Mouse (Mus musculus) hindbrain, embryonic 16.5 days (tissue): ENCODE data around the gene Lrrc45. TPM values are rescaled to one million over a fixed set of nuclear protein-coding genes. Genes with fewer than 3 reads are reported as not detected.
"Not testable (repeated sequence)": the region's sequence is repeated elsewhere in the genome, so short reads cannot be mapped to it uniquely, and the experiment has no call there.

Experiments used
- ATAC-seq: fragments of 200-750 bp; cut with Nextera tagmentation; 2 replicates; pipeline ENCODE4 v1.8.0; 2017; ENCODE audit warnings: moderate TSS enrichment, moderate library complexity
- H3K27ac ChIP-seq: fragments of 300-500 bp; sonication (generic); 2 replicates; pipeline ENCODE4 v1.5.1; 2014; ENCODE audit warnings: low read depth, mild to moderate bottlenecking, control low read depth, low read length, moderate library complexity
- H3K27me3 ChIP-seq: fragments of 300-500 bp; sonication (generic); replicated peaks from 2 replicates; pipeline ENCODE4 v1.6.1; 2014; ENCODE audit warnings: low read length; ENCODE audit not compliant: control insufficient read depth, insufficient read depth
- H3K36me3 ChIP-seq: fragments of 300-500 bp; sonication (generic); 2 replicates; pipeline ENCODE4 v1.6.1; 2014; ENCODE audit warnings: mild to moderate bottlenecking, low read length, moderate library complexity, mixed read lengths; ENCODE audit not compliant: control insufficient read depth, insufficient read depth
- H3K4me1 ChIP-seq: fragments of 300-500 bp; sonication (generic); 2 replicates; pipeline ENCODE4 v1.6.1; 2014; ENCODE audit warnings: low read depth, low read length; ENCODE audit not compliant: control insufficient read depth, insufficient read depth
- H3K4me2 ChIP-seq: fragments of 300-500 bp; sonication (generic); 2 replicates; pipeline ENCODE4 v1.6.1; 2014; ENCODE audit warnings: mild to moderate bottlenecking, low read length, control low read depth, moderate library complexity
- H3K4me3 ChIP-seq: fragments of 300-500 bp; sonication (generic); 2 replicates; pipeline ENCODE4 v1.5.1; 2014; ENCODE audit warnings: mild to moderate bottlenecking, low read length, control low read depth, moderate library complexity
- H3K9ac ChIP-seq: fragments of 300-500 bp; sonication (generic); 2 replicates; pipeline ENCODE4 v1.6.1; 2014; ENCODE audit warnings: low read depth, mild to moderate bottlenecking, control low read depth, low read length, moderate library complexity
- H3K9me3 ChIP-seq: fragments of 300-500 bp; sonication (generic); 2 replicates; pipeline ENCODE4 v1.6.1; 2014; ENCODE audit warnings: mild to moderate bottlenecking, low read length, moderate library complexity; ENCODE audit not compliant: control insufficient read depth
- WGBS: fragments of 180-500 bp; shearing (Covaris S2); extraction: QIAGEN DNeasy Blood & Tissue Kit; methylation state at CpG from one replicate; pipeline ENCODE4 v1.1.7; 2014; 5-methylcytosine and 5-hydroxymethylcytosine counted together
- polyA plus RNA-seq: library from polyadenylated mRNA; unstranded; fragments of >200 nt; fragmentation: Nextera tagmentation; extraction: Ambion mirVana; gene quantifications from 2 replicates; pipeline ENCODE4 v1.2.1, GENCODE M21; 2015

The Lrrc45 gene
- polyA plus RNA-seq, 1 experiment from 2014 or later, result 73.4 TPM

DNA sequence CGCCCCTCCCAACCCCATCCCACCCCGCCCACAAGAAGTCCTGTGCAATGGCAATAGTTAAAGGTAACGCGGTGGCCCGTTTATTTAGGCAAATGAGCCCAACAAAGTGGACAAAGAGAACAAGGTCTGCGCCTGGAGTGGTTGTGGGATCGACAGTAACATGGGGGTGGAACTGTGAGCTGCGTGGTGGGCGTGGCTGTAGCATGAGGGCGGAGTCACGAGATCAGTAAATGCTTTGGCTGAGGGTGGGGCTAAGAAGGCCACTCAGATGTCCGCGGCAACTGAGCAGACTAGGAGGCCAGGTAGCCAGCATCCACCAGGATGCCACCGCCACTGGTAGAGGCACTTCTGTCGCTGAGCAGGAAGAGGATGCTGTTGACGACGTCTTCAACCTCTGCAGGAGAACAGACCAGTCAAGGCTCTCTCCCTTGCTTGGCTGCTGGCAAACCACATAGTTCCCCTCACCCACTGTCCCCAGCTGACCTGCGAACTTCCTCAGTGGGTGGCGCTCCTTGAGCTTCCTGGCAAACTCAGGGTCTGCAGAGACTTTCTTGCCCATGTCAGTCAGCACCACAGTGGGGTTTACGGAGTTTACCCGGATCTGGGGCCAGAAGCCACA, 15.8 kb downstream of the Lrrc45 start:
- H3K4me1 ChIP-seq, H3K9me3 ChIP-seq, H3K9ac ChIP-seq, H3K27ac ChIP-seq, H3K27me3 ChIP-seq, H3K36me3 ChIP-seq: not testable (repeated sequence)
- ATAC-seq, result 0 out of 2 replicates have a peak, but pooled peaks have one; percentile 38
- H3K4me3 ChIP-seq, result peak overlapping the region; percentile 4; the same call in 1 of the 2 replicates
- H3K4me2 ChIP-seq, result peak overlapping the region; percentile 42
- 2% methylated on average over 17 of the region's 21 CpGs for WGBS

- Histone ChIP-seq H3K27ac (no peak overlapping the region), H3K36me3 (peaks cover 3% of the 10 kb centered on the region; the same call in 1 of the 2 replicates), H3K27me3 (peaks cover 2% of the 10 kb centered on the region; the same call in 1 of the 2 replicates), H3K4me3 (no peak overlapping the region), H3K4me2 (no peak overlapping the region), H3K4me1 (peaks cover 9% of the 10 kb centered on the region), H3K9me3 (no peaks in the 10 kb centered on the region), H3K9ac (no peak overlapping the region)
- no peak for ATAC-seq
- WGBS, result 88% methylated on average over 10 of the region's 10 CpGs
These were observed 16.7 kb downstream of the Lrrc45 start for GRCm38 (mm10) chr11:120730331-120730870.

DNA sequence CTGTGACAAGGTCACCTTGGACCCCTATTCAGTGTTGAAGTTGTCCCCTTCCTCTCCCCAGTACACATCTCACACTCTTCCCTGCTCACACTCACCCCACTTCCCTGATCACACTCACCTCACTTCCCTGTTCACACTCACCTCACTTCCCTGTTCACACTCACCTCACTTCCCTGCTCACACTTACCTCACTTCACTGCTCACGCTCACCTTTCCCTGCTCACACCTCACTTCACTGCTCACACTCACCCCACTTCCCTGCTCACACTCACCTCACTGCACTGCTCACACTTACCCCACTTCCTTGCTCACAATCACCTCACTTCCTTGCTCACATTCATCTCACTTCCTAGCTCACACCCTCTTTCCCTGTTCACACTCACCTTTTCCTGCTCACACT, 17.7 kb downstream of the Lrrc45 start:
- ATAC-seq, result no peak
- WGBS, result 90% methylated on average over 1 of the region's 1 CpGs
- H3K9me3 ChIP-seq, result no peaks in the 10 kb centered on the region
- no peak overlapping the region for H3K9ac ChIP-seq
- peaks cover 7% of the 10 kb centered on the region for H3K4me1 ChIP-seq
- H3K27me3 ChIP-seq, result peaks cover 2% of the 10 kb centered on the region; the same call in 1 of the 2 replicates
- no peaks in the 10 kb centered on the region for H3K36me3 ChIP-seq
- no peak overlapping the region for H3K27ac ChIP-seq
- H3K4me2 ChIP-seq, result no peak overlapping the region
- H3K4me3 ChIP-seq, result no peak overlapping the region

DNA sequence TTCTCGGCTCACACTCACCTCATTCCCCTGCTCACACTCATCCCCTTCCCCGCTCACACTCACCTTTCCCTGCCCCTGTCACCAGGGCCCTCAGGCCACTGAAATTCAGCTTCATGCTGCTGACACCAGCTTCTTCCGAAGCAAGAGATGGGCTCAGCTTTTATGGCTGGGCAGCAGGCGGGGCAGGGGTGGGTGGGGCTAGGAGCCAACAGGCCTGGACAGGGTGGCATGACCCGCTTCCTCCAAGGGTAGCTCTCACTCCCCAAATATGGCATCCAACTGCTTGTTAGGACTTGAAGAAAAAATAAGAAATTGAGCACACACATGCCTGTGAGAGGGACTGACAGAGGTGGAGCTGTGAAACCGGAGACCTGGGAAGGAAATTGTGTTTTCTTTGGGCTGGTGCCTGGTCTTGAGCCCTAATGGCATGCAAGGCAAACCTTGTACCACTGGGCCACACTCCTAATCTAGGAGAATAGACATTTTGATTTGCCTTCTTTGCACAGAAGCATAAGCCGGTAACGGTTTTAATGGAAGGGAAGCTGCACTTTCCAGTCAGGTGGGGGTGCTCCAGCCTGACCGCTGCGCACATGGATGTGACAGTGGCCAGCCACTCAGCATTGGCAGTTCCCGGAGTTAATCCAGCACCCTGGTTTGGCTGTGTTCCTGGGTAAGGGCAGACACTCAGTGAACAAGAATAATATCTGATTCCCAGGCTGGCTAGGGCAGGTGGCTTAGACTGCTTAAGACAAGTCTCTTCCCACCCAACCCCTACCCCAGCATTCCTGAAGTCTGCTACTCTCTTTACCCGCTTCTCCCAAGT, 18.3 kb downstream of the Lrrc45 start, which contains the start of gene Cbr2:
Gene Cbr2 (minus strand): TSS at position 257 of the 823 bp plus-strand sequence.
- 81% methylated on average over 12 of the region's 12 CpGs for WGBS
- Histone ChIP-seq H3K27me3 (peaks cover 2% of the 10 kb centered on the region; the same call in 1 of the 2 replicates), H3K9ac (no peak within 1 kb of the TSS), H3K36me3 (no peaks in the 10 kb centered on the region), H3K4me1 (peaks cover under 1% of the 10 kb centered on the region; the same call in 1 of the 2 replicates), H3K4me3 (no peak within 1 kb of the TSS), H3K4me2 (no peak within 1 kb of the TSS), H3K9me3 (no peaks in the 10 kb centered on the region), H3K27ac (no peak within 1 kb of the TSS)
- no peak for ATAC-seq

DNA sequence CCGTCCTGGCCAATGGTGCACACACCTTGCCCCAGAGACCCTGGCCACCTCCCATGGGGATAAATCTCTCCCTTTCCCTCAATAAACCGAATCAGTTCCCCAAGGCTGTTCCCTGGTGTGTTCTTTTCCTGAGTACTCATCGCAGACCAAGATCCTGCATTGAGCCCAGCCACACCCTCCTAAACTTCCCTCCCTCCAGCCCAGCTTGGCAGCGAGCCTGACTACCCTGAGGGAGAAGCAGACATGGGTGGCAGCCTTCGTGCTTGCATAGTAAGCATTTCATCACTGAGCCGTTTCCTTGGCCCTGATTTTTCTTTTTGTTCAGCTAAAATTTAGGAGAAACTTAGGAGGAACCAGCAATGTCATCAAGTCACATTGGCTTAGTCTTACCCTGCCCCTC, 19.8 kb downstream of the Lrrc45 start:
- Histone ChIP-seq H3K4me2 (no peak overlapping the region), H3K27ac (no peak overlapping the region), H3K4me1 (no peaks in the 10 kb centered on the region), H3K36me3 (no peaks in the 10 kb centered on the region), H3K9ac (no peak overlapping the region), H3K27me3 (peaks cover 2% of the 10 kb centered on the region; the same call in 1 of the 2 replicates), H3K4me3 (no peak overlapping the region), H3K9me3 (no peaks in the 10 kb centered on the region)
- no peak for ATAC-seq
- 60% methylated on average over 6 of the region's 6 CpGs for WGBS

DNA sequence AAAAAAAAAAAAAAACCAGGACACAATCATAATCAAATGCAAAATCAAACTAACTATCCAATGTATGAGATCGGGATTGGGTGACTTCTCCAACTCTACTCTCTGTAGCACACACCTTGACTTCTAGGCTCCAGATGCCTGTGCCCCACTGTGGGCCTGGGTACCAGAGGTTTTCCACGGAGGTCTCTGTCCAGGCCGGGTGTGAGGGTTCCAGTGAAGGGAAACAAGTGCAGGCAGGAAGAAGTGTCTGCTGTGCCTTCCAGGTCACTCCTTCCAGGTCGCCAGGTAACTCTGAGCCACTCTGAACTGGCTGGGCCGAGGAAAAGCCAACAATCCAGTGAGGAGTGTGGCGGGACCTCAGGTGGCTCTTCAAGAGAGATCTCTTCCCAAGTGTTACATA, 22.7 kb downstream of the Lrrc45 start:
- WGBS, result 81% methylated on average over 6 of the region's 6 CpGs
- Histone ChIP-seq H3K36me3 (no peaks in the 10 kb centered on the region), H3K4me1 (no peaks in the 10 kb centered on the region), H3K4me2 (no peak overlapping the region), H3K4me3 (no peak overlapping the region), H3K9me3 (no peaks in the 10 kb centered on the region), H3K9ac (no peak overlapping the region), H3K27me3 (peaks cover 2% of the 10 kb centered on the region; the same call in 1 of the 2 replicates), H3K27ac (no peak overlapping the region)
- no peak for ATAC-seq

GRCm38 (mm10) chr11:120740981-120741380, 27.3 kb downstream of the Lrrc45 start:
- no peaks in the 10 kb centered on the region for H3K9me3 ChIP-seq
- H3K4me3 ChIP-seq, result no peak overlapping the region
- WGBS, result 92% methylated on average over 5 of the region's 5 CpGs
- H3K27ac ChIP-seq, result no peak overlapping the region
- H3K36me3 ChIP-seq, result no peaks in the 10 kb centered on the region
- H3K27me3 ChIP-seq, result no peaks in the 10 kb centered on the region
- no peak overlapping the region for H3K4me2 ChIP-seq
- no peaks in the 10 kb centered on the region for H3K4me1 ChIP-seq
- no peak for ATAC-seq
- no peak overlapping the region for H3K9ac ChIP-seq

DNA sequence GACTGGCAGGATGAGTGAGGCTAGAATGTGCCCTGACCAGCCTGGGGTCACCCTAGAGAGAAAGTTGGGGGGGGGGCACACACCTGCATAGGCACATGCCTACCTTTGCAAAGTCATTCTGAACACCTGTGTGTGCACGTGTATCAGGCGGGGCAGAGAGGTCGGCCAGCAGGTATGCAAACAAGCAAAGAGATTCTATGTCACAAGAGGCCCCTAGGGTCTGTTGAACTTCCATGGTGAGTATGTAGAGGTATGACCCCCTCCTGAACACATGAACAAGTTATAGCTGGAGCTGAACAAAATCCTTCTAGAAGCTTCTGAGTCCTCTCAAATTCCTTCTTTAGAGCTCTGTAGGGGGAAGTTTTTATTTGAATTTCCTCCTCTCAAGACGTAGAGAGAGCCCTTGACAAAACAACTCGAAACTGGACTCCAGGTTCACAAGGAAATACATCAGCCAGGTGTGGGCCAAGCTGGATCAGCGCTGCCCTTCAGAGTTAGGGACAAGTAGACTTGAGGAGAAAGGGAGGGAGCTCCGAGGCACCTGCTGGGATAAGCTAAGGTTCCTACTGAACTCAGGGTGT, 30.5 kb downstream of the Lrrc45 start:
- H3K36me3 ChIP-seq, result no peaks in the 10 kb centered on the region
- H3K4me3 ChIP-seq, result no peak overlapping the region
- no peaks in the 10 kb centered on the region for H3K9me3 ChIP-seq
- no peaks in the 10 kb centered on the region for H3K4me1 ChIP-seq
- H3K27ac ChIP-seq, result no peak overlapping the region
- H3K9ac ChIP-seq, result no peak overlapping the region
- H3K4me2 ChIP-seq, result no peak overlapping the region
- no peak for ATAC-seq
- H3K27me3 ChIP-seq, result no peaks in the 10 kb centered on the region
- 78% methylated on average over 7 of the region's 7 CpGs for WGBS

DNA sequence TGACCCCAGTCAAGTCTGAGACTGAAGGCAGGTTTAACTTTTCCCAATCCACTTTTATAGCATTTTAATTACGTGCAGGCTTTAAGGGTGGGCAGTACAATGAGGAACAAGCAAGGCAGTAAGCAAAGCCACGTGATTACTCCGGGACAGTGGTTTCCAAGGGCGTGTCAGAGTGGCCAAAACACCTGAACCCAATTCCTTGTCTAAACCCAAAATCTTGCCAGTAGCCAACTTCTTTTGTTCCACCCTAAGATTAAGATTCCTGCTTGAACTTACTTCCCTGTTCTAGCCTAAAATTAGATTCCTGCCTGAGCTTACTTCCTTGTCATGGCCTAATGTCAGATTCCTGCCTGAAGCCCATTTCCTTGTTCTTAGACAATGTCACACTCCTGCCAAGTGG, 34.2 kb downstream of the Lrrc45 start:
- H3K4me3 ChIP-seq, result no peak overlapping the region
- no peaks in the 10 kb centered on the region for H3K4me1 ChIP-seq
- WGBS, result 88% methylated on average over 4 of the region's 4 CpGs
- no peaks in the 10 kb centered on the region for H3K27me3 ChIP-seq
- H3K4me2 ChIP-seq, result no peak overlapping the region
- no peaks in the 10 kb centered on the region for H3K36me3 ChIP-seq
- H3K9ac ChIP-seq, result no peak overlapping the region
- ATAC-seq, result no peak
- no peak overlapping the region for H3K27ac ChIP-seq
- no peaks in the 10 kb centered on the region for H3K9me3 ChIP-seq
